Mouse (Mus musculus): ENCODE measurements around the gene Ccng2. TPM values are rescaled to one million over a fixed set of nuclear protein-coding genes. Genes with fewer than 3 reads are reported as not detected.

The Ccng2 gene
- total and polyA plus RNA-seq, 3 experiments, result 35.2 to 251 (median 117) TPM

DNA sequence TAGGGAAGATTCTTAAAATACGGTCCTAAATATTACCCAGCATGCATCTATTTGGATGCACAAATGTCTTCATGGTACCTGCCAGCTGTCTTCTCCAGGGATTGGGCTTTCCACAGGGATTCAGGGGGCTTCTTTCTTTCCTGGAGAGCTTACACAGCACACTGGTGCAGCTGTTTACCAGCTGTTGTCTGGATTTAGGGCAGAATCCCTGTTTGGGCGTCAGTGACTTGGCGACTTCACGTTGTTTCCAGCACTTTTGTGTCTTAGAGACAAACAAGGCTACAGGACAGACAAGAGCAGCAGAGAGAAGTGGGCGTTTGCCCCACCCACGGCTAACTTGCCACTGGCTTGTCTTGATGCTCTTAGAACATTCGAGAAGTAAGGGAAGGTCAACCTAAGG lies 16.1 kb downstream of the Ccng2 start:
- Histone ChIP-seq H3K4me1 (ENCODE audit: insufficient read depth, low read depth, low read length) (peaks cover 39% of the 10 kb centered on the region), H3K36me3 (replicated peaks) (peaks cover 5% of the 10 kb centered on the region), H3K27me3 (ENCODE audit: insufficient read depth, low read length) (0 out of 2 replicates have a peak, but pooled peaks cover 3% of the 10 kb centered on the region), H3K4me3 (ENCODE audit: low read depth, low read length) (no peak overlapping the region), H3K9me3 (replicated peaks) (no peaks in the 10 kb centered on the region)
- no peak for ATAC-seq (ENCODE audit: extremely low read depth, insufficient number of reproducible peaks, low FRiP score, poor library complexity, severe bottlenecking)
- TF ChIP-seq GATA1 (IDR thresholded peaks at IDR 0.05; ENCODE audit: borderline replicate concordance, low read length) (no peak), GATA2 (IDR thresholded peaks at IDR 0.05; ENCODE audit: borderline replicate concordance, low read depth, low read length) (no peak), TAL1 (conservative IDR thresholded peaks at IDR 0.05; ENCODE audit: low read depth, low read length) (no peak), CTCF (IDR thresholded peaks at IDR 0.05; ENCODE audit: low read depth, low read length) (no peak), POLR2AphosphoS5 (IDR thresholded peaks at IDR 0.05; ENCODE audit: insufficient replicate concordance, low read depth, low read length) (no peak)
- DNase-seq (ENCODE audit: low spot score), result no peak

DNA sequence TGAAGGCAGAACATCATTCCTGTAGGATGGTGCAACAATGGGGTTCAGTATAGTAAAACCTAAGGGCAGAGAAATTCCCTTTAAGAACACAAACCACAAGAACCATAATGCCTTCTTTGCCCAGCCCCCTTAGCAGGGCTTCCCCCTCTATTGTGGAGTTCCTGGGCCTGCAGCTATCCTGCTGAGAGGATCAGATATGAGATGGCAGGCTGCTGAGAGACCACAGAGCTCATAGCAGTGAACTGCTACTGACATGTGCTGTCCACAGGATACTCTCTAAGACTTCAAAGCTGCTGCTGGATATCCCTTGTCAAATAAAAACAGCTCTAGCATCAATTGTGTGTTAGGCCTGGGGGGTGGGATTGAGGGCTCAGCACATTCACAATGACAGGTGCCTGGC lies 21.5 kb downstream of the Ccng2 start:
- no peak overlapping the region for H3K4me3 ChIP-seq (ENCODE audit: low read depth, low read length)
- peak; percentile 20 for DNase-seq (ENCODE audit: low spot score)
- ATAC-seq (ENCODE audit: extremely low read depth, insufficient number of reproducible peaks, low FRiP score, poor library complexity, severe bottlenecking), result peak; percentile 43

DNA sequence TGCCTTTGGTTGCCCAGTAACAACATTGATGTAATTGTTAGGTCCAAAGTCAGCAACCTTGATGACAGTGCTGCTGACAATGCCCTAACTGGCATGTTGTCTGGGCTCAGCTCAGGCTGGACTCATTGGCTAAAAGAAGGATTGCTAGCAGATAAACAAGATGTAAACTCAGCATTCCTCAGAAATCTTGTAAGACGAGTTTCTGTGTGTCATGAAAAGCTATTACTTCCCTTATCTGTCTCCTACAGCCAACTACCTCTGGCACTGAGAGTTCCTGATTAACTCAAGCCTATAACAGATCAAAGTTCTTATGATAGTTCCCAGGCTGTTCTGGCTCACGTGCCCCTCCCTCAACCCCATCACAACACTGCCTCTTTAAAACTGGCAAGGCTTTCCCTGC lies 23.2 kb downstream of the Ccng2 start:
- peaks cover 60% of the 10 kb centered on the region for H3K4me1 ChIP-seq (ENCODE audit: insufficient read depth, low read depth, low read length)
- peak; percentile 86 for ATAC-seq (ENCODE audit: extremely low read depth, insufficient number of reproducible peaks, low FRiP score, poor library complexity, severe bottlenecking)

More for the DNA sequence above, 21.5 kb downstream of the Ccng2 start:
- peaks cover 7% of the 10 kb centered on the region for H3K9me3 ChIP-seq (replicated peaks)
- peaks cover 61% of the 10 kb centered on the region for H3K4me1 ChIP-seq (ENCODE audit: insufficient read depth, low read depth, low read length)
- no peaks in the 10 kb centered on the region for H3K36me3 ChIP-seq (replicated peaks)
- no peak for TF ChIP-seq GATA2 (IDR thresholded peaks at IDR 0.05; ENCODE audit: borderline replicate concordance, low read depth, low read length)
- peak; percentile 26; the same call in 1 of the 2 replicates for TF ChIP-seq TAL1 (conservative IDR thresholded peaks at IDR 0.05; ENCODE audit: low read depth, low read length)
- H3K27me3 ChIP-seq (ENCODE audit: insufficient read depth, low read length), result peaks cover 4% of the 10 kb centered on the region; the same call in 1 of the 2 replicates

DNA sequence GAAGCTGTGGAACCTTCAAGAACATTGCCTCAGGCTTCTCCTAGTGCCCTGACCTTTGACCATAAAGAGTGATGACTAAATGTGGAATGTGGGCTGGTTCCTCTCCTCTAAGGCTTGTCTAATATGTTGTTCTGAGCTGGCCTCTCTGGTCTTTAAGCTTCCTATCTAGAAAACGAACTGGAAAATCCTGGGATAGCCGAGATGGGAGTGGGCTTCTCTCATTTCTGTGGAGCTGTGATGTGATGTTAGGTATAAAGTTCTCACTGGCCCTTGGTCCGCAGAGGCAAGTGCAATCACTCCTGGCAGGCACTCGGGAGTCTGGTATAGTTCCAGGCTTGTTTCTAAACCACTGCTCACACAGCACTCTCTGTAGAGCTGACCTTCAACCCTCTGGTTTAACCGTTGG lies 29.3 kb downstream of the Ccng2 start:
- ATAC-seq (ENCODE audit: extremely low read depth, insufficient number of reproducible peaks, low FRiP score, poor library complexity, severe bottlenecking) (no peak), DNase-seq (ENCODE audit: low spot score) (no peak)
- Histone ChIP-seq H3K4me3 (ENCODE audit: low read depth, low read length) (no peak overlapping the region), H3K36me3 (replicated peaks) (no peaks in the 10 kb centered on the region), H3K9me3 (replicated peaks) (peaks cover 9% of the 10 kb centered on the region), H3K4me1 (ENCODE audit: insufficient read depth, low read depth, low read length) (peaks cover 20% of the 10 kb centered on the region), H3K27me3 (ENCODE audit: insufficient read depth, low read length) (peaks cover 10% of the 10 kb centered on the region)
- TF ChIP-seq GATA2 (IDR thresholded peaks at IDR 0.05; ENCODE audit: borderline replicate concordance, low read depth, low read length) (no peak), TAL1 (conservative IDR thresholded peaks at IDR 0.05; ENCODE audit: low read depth, low read length) (no peak), POLR2AphosphoS5 (IDR thresholded peaks at IDR 0.05; ENCODE audit: insufficient replicate concordance, low read depth, low read length) (no peak), CTCF (IDR thresholded peaks at IDR 0.05; ENCODE audit: low read depth, low read length) (no peak), GATA1 (IDR thresholded peaks at IDR 0.05; ENCODE audit: borderline replicate concordance, low read length) (no peak)

More for the DNA sequence above, 23.2 kb downstream of the Ccng2 start:
- peak overlapping the region; percentile 17; the same call in 1 of the 2 replicates for H3K4me3 ChIP-seq (ENCODE audit: low read depth, low read length)
- H3K9me3 ChIP-seq (replicated peaks), result peaks cover 7% of the 10 kb centered on the region
- H3K36me3 ChIP-seq (replicated peaks), result no peaks in the 10 kb centered on the region
- peak; percentile 43 for DNase-seq (ENCODE audit: low spot score)
- H3K27me3 ChIP-seq (ENCODE audit: insufficient read depth, low read length), result peaks cover 4% of the 10 kb centered on the region; the same call in 1 of the 2 replicates
- TF ChIP-seq GATA1 (IDR thresholded peaks at IDR 0.05; ENCODE audit: borderline replicate concordance, low read length) (no peak), TAL1 (conservative IDR thresholded peaks at IDR 0.05; ENCODE audit: low read depth, low read length) (peak; percentile 98), POLR2AphosphoS5 (IDR thresholded peaks at IDR 0.05; ENCODE audit: insufficient replicate concordance, low read depth, low read length) (no peak)

DNA sequence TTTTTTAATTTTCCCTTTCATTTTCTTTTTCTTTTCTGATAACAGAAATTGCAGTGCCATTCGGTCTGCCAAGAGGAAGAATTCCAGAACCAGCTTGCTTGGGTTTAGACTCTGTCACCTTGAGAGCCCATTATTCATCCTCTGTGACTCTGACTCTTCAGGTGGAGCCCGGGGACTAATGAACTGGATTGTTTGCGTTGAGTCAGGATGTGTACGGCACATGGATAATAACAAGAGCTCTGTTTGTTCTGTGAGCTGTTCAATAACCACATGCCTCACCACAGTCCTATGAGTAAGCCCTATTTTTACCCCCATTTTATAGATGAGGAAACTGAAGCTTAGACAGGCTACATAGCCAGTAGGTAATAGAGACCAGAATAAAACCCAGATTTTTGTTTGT lies 29.7 kb downstream of the Ccng2 start:
- no peaks in the 10 kb centered on the region for H3K36me3 ChIP-seq (replicated peaks)
- H3K27me3 ChIP-seq (ENCODE audit: insufficient read depth, low read length), result peaks cover 10% of the 10 kb centered on the region
- TF ChIP-seq POLR2AphosphoS5 (IDR thresholded peaks at IDR 0.05; ENCODE audit: insufficient replicate concordance, low read depth, low read length) (no peak), GATA1 (IDR thresholded peaks at IDR 0.05; ENCODE audit: borderline replicate concordance, low read length) (no peak), TAL1 (conservative IDR thresholded peaks at IDR 0.05; ENCODE audit: low read depth, low read length) (no peak), GATA2 (IDR thresholded peaks at IDR 0.05; ENCODE audit: borderline replicate concordance, low read depth, low read length) (no peak), CTCF (IDR thresholded peaks at IDR 0.05; ENCODE audit: low read depth, low read length) (no peak)
- ATAC-seq (ENCODE audit: extremely low read depth, insufficient number of reproducible peaks, low FRiP score, poor library complexity, severe bottlenecking) (no peak), DNase-seq (ENCODE audit: low spot score) (no peak)
- no peak overlapping the region for H3K4me3 ChIP-seq (ENCODE audit: low read depth, low read length)
- peaks cover 18% of the 10 kb centered on the region for H3K4me1 ChIP-seq (ENCODE audit: insufficient read depth, low read depth, low read length)
- H3K9me3 ChIP-seq (replicated peaks), result peaks cover 11% of the 10 kb centered on the region

DNA sequence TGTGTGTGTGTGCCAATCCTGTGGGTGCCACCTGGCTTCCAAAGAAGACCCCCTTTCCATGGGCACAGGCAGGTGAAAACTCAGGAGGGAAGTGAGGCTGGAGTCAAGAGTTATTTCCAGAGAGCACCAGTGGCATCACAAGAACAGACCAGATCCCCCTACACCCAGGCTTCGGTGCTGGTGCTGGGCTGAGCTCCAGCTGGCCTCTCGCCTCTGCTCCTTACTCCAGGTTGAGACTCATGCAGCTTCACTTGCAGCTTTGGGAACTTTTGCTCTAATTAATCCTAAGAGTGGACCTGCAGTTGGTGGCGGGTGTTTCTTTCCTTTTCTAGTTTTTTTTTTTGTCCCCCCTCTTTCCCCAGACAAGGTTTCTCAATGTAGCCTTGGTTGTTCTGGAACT lies 30.3 kb downstream of the Ccng2 start:
- Histone ChIP-seq H3K9me3 (replicated peaks) (peaks cover 11% of the 10 kb centered on the region), H3K36me3 (replicated peaks) (no peaks in the 10 kb centered on the region), H3K4me3 (ENCODE audit: low read depth, low read length) (no peak overlapping the region), H3K4me1 (ENCODE audit: insufficient read depth, low read depth, low read length) (peaks cover 16% of the 10 kb centered on the region), H3K27me3 (ENCODE audit: insufficient read depth, low read length) (peaks cover 10% of the 10 kb centered on the region)
- DNase-seq (ENCODE audit: low spot score) (no peak), ATAC-seq (ENCODE audit: extremely low read depth, insufficient number of reproducible peaks, low FRiP score, poor library complexity, severe bottlenecking) (no peak)
- TF ChIP-seq TAL1 (conservative IDR thresholded peaks at IDR 0.05; ENCODE audit: low read depth, low read length), result no peak
- TF ChIP-seq GATA2 (IDR thresholded peaks at IDR 0.05; ENCODE audit: borderline replicate concordance, low read depth, low read length), result no peak
- TF ChIP-seq GATA1 (IDR thresholded peaks at IDR 0.05; ENCODE audit: borderline replicate concordance, low read length), result no peak
- TF ChIP-seq CTCF (IDR thresholded peaks at IDR 0.05; ENCODE audit: low read depth, low read length), result no peak
- no peak for TF ChIP-seq POLR2AphosphoS5 (IDR thresholded peaks at IDR 0.05; ENCODE audit: insufficient replicate concordance, low read depth, low read length)

Data from G1E (cell line).